In the genomic region with DNA sequence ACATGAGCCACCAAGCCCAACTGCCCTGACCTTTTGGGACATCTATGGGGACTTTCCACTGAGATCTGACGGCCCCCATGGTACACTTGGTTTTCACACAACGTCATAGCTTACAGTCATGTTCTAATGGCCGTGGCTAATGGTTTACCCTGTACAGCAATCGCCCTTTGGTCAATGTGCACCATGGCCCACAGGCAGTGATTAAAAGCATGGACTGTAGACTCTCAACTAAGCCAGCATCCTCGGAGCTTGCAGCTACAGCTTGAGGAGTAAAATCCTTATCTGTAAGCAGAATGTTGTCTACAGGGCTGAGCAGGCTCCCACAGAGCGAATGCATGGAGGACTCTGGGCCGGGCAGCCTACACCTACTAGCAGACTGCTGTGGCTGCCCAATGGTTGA, we compare ENCODE assay signal across 13 mouse cellular contexts. TPM values are rescaled to one million over a fixed set of nuclear protein-coding genes. Genes with fewer than 3 reads are reported as not detected.
DNase-seq lines count a peak whose midpoint lies in the region; ATAC-seq and TF ChIP-seq lines count a peak whose summit lies in the region.
"Had no signal": no experiment of that assay in that cellular context is flagged by ENCODE, and none has a peak within 500 bp of the region (broad histone marks: within the 10 kb centered on the region; RNA-seq: fewer than 3 reads in every experiment).

No protein-coding gene starts in this region.

- peak overlapping the region; percentile 88 for H3K27ac ChIP-seq in kidney, adult 2 months (ENCODE audit: insufficient read depth, low read depth, low read length)
- H3K27ac ChIP-seq: hindbrain, embryonic 14.5 days; lung, embryonic 15.5 days; midbrain, embryonic 12.5 days had no signal

- H3K36me3 ChIP-seq in megakaryocyte, embryonic 14.5 days (replicated peaks; ENCODE audit: low read length), result no peaks in the 10 kb centered on the region
- no peaks in the 10 kb centered on the region for H3K36me3 ChIP-seq in kidney, adult 2 months (ENCODE audit: control insufficient read depth, insufficient read depth, low read length)
- H3K36me3 ChIP-seq: lung, embryonic 15.5 days; midbrain, embryonic 12.5 days had no signal

- H3K4me3 ChIP-seq in megakaryocyte, embryonic 14.5 days (replicated peaks), result peak overlapping the region; percentile 57
- H3K4me3 ChIP-seq in kidney, adult 2 months (ENCODE audit: insufficient read depth, low read depth, low read length), result no peak overlapping the region
- H3K4me3 ChIP-seq: lung, embryonic 15.5 days; midbrain, embryonic 12.5 days had no signal

- ATAC-seq in megakaryocyte, adult 5-6 weeks (ENCODE audit: poor library complexity, severe bottlenecking), result no peak

- H3K9me3 ChIP-seq in megakaryocyte, embryonic 14.5 days, result no peaks in the 10 kb centered on the region
- H3K9me3 ChIP-seq: lung, embryonic 15.5 days; midbrain, embryonic 12.5 days had no signal

- peaks cover 91% of the 10 kb centered on the region for H3K4me1 ChIP-seq in megakaryocyte, embryonic 14.5 days
- H3K4me1 ChIP-seq in kidney, adult 2 months (ENCODE audit: control insufficient read depth, insufficient read depth, low read length), result peaks cover 18% of the 10 kb centered on the region

- peak; percentile 84 for DNase-seq in kidney, adult 2 months
- peak; percentile 54 for DNase-seq in liver
- DNase-seq in adrenal gland, postnatal 25 days, result no peak
- no peak for DNase-seq in left cerebral cortex, adult 8-10 months (ENCODE audit: low spot score in 2 of 2)
- DNase-seq in embryo, embryonic 10.5 days (ENCODE audit: low spot score), result no peak
- DNase-seq: cerebellum, postnatal 25 days; spleen, adult 18-20 months; thymus, adult 2 months had no signal

- no peak for TF ChIP-seq POLR2A in kidney, adult 2 months (IDR thresholded peaks at IDR 0.05; ENCODE audit: low read depth, low read length)

- 52% methylated on average over 7 of the region's 7 CpGs for WGBS in kidney, adult 2 months

- TF ChIP-seq CTCF in kidney, adult 2 months (conservative IDR thresholded peaks at IDR 0.05; ENCODE audit: insufficient read depth, insufficient read length, low read depth, low read length), result no peak

- H3K27me3 ChIP-seq in megakaryocyte, embryonic 14.5 days (replicated peaks), result peaks cover 6% of the 10 kb centered on the region
- no peaks in the 10 kb centered on the region for H3K27me3 ChIP-seq in kidney, adult 2 months (replicated peaks; ENCODE audit: control insufficient read depth, insufficient read depth, low read length)
- H3K27me3 ChIP-seq: lung, embryonic 15.5 days had no signal

RNA-seq across cellular contexts. Expression of a gene that starts 52.5 kb away (rescaled TPM):
- polyA plus RNA-seq in megakaryocyte, embryonic 14.5 days (2012; ENCODE audit: insufficient read depth, low replicate concordance), result 2.4 TPM in 1 of 2 replicates, not detected in the other
- total RNA-seq in megakaryocyte, adult 5-6 weeks (2015), result not detected in 2 replicates
- 0.44 TPM in 1 of 2 replicates, not detected in the other for total RNA-seq in megakaryocyte, adult 5-6 weeks (2017)
- polyA plus RNA-seq in kidney, adult 2 months (2012; rRNA removed), result 109 and 146 TPM in 2 replicates
- 1.1 TPM in 1 of 2 replicates, not detected in the other for total RNA-seq in adrenal gland, postnatal 25 days (2021)
- total RNA-seq in left cerebral cortex, adult 8-10 months (2022), result 1 to 10 TPM; 3.3 to 6.7 (median 5.0) TPM

Comparison
In these comparisons a context has a peak if more than half of its experiments do, and no peak if none do; other contexts are left out.
1. DNase-seq: peak in kidney, adult 2 months (single experiment) and liver (single experiment); none in adrenal gland, postnatal 25 days (single experiment), left cerebral cortex, adult 8-10 months (0 of 2) and embryo, embryonic 10.5 days (single experiment).